Mouse (Mus musculus): ENCODE data around the gene Olfr315. TPM values are rescaled to one million over a fixed set of nuclear protein-coding genes. Genes with fewer than 3 reads are reported as not detected.
"Not testable (repeated sequence)": the region's sequence is repeated elsewhere in the genome, so short reads cannot be mapped to it uniquely, and the experiment has no call there.

The Olfr315 gene
- not detected in 2 replicates for polyA plus RNA-seq (2015; fragmentation: Nextera tagmentation; extraction: Ambion mirVana)

- ATAC-seq (ENCODE audit: low FRiP score, low TSS enrichment) (no peak), DNase-seq (ENCODE audit: low spot score) (no peak)
- Histone ChIP-seq H3K4me1 (replicated peaks; ENCODE audit: control insufficient read depth, insufficient read depth) (no peaks in the 10 kb centered on the region), H3K4me3 (ENCODE audit: low read depth, low read length) (no peak within 1 kb of the TSS), H3K36me3 (ENCODE audit: control insufficient read depth, insufficient read depth, low read length) (no peaks in the 10 kb centered on the region), H3K9ac (ENCODE audit: low read length) (no peak within 1 kb of the TSS), H3K4me2 (replicated peaks; ENCODE audit: low read depth) (no peak within 1 kb of the TSS), H3K27me3 (ENCODE audit: control insufficient read depth, insufficient read depth, low read length) (no peaks in the 10 kb centered on the region), H3K27ac (replicated peaks) (no peak within 1 kb of the TSS), H3K9me3 (ENCODE audit: control insufficient read depth, low read length) (no peaks in the 10 kb centered on the region)
- no peak for TF ChIP-seq CTCF (IDR thresholded peaks at IDR 0.05; ENCODE audit: low read depth)
- no peak for TF ChIP-seq EP300 (optimal IDR thresholded peaks at IDR 0.05)
These were observed at the start of gene Olfr315 for GRCm38 (mm10) chr11:58772888-58773287. Olfr315 (plus strand) TSS chr11:58773188.

- no peaks in the 10 kb centered on the region for H3K36me3 ChIP-seq (ENCODE audit: control insufficient read depth, insufficient read depth, low read length)
- no peak within 1 kb of the TSS for H3K4me2 ChIP-seq (replicated peaks; ENCODE audit: low read depth)
- TF ChIP-seq CTCF (IDR thresholded peaks at IDR 0.05; ENCODE audit: low read depth) (no peak), EP300 (optimal IDR thresholded peaks at IDR 0.05) (no peak)
- H3K9ac ChIP-seq (ENCODE audit: low read length), result no peak within 1 kb of the TSS
- H3K4me1 ChIP-seq (replicated peaks; ENCODE audit: control insufficient read depth, insufficient read depth), result no peaks in the 10 kb centered on the region
- H3K27me3 ChIP-seq (ENCODE audit: control insufficient read depth, insufficient read depth, low read length), result no peaks in the 10 kb centered on the region
- no peak for ATAC-seq (ENCODE audit: low FRiP score, low TSS enrichment)
- no peaks in the 10 kb centered on the region for H3K9me3 ChIP-seq (ENCODE audit: control insufficient read depth, low read length)
- no peak within 1 kb of the TSS for H3K27ac ChIP-seq (replicated peaks)
- H3K4me3 ChIP-seq (ENCODE audit: low read depth, low read length), result no peak within 1 kb of the TSS
- no peak for DNase-seq (ENCODE audit: low spot score)
These were observed 49.1 kb upstream of the Olfr315 start, which contains the start of gene Olfr318 for GRCm38 (mm10) chr11:58723914-58724313. Olfr318 (minus strand) TSS chr11:58724014.

GRCm38 (mm10) chr11:58727896-58728650, 44.9 kb upstream of the Olfr315 start:
- H3K27me3 ChIP-seq (ENCODE audit: control insufficient read depth, insufficient read depth, low read length); DNase-seq (ENCODE audit: low spot score); ATAC-seq (ENCODE audit: low FRiP score, low TSS enrichment); H3K4me2 ChIP-seq (replicated peaks; ENCODE audit: low read depth); H3K27ac ChIP-seq (replicated peaks); H3K9me3 ChIP-seq (ENCODE audit: control insufficient read depth, low read length); H3K4me1 ChIP-seq (replicated peaks; ENCODE audit: control insufficient read depth, insufficient read depth); H3K4me3 ChIP-seq (ENCODE audit: low read depth, low read length); H3K36me3 ChIP-seq (ENCODE audit: control insufficient read depth, insufficient read depth, low read length); H3K9ac ChIP-seq (ENCODE audit: low read length): not testable (repeated sequence)
- WGBS, result 60% methylated on average over 6 of the region's 6 CpGs

- H3K9me3 ChIP-seq (ENCODE audit: control insufficient read depth, low read length), result no peaks in the 10 kb centered on the region
- H3K9ac ChIP-seq (ENCODE audit: low read length), result no peak overlapping the region
- no peak for DNase-seq (ENCODE audit: low spot score)
- H3K4me1 ChIP-seq (replicated peaks; ENCODE audit: control insufficient read depth, insufficient read depth), result no peaks in the 10 kb centered on the region
- H3K4me3 ChIP-seq (ENCODE audit: low read depth, low read length), result no peak overlapping the region
- no peaks in the 10 kb centered on the region for H3K36me3 ChIP-seq (ENCODE audit: control insufficient read depth, insufficient read depth, low read length)
- no peak overlapping the region for H3K4me2 ChIP-seq (replicated peaks; ENCODE audit: low read depth)
- no peak for TF ChIP-seq EP300 (optimal IDR thresholded peaks at IDR 0.05)
- no peak for TF ChIP-seq CTCF (IDR thresholded peaks at IDR 0.05; ENCODE audit: low read depth)
- no peak overlapping the region for H3K27ac ChIP-seq (replicated peaks)
- no peak for ATAC-seq (ENCODE audit: low FRiP score, low TSS enrichment)
- 49% methylated on average over 3 of the region's 3 CpGs for WGBS
- H3K27me3 ChIP-seq (ENCODE audit: control insufficient read depth, insufficient read depth, low read length), result no peaks in the 10 kb centered on the region
These were observed 39.6 kb upstream of the Olfr315 start for GRCm38 (mm10) chr11:58733372-58733771.

GRCm38 (mm10) chr11:58738792-58739262, 34.2 kb upstream of the Olfr315 start, which contains the start of gene Olfr317:
Olfr317 (minus strand) TSS chr11:58739212.
- WGBS, result 66% methylated on average over 4 of the region's 4 CpGs
- DNase-seq (ENCODE audit: low spot score) (no peak), ATAC-seq (ENCODE audit: low FRiP score, low TSS enrichment) (no peak)

GRCm38 (mm10) chr11:58751096-58751495, 21.9 kb upstream of the Olfr315 start:
- not testable (repeated sequence) for H3K36me3 ChIP-seq (ENCODE audit: control insufficient read depth, insufficient read depth, low read length); H3K27me3 ChIP-seq (ENCODE audit: control insufficient read depth, insufficient read depth, low read length); ATAC-seq (ENCODE audit: low FRiP score, low TSS enrichment); H3K4me3 ChIP-seq (ENCODE audit: low read depth, low read length); H3K9ac ChIP-seq (ENCODE audit: low read length); DNase-seq (ENCODE audit: low spot score); H3K4me2 ChIP-seq (replicated peaks; ENCODE audit: low read depth); H3K27ac ChIP-seq (replicated peaks); H3K9me3 ChIP-seq (ENCODE audit: control insufficient read depth, low read length); H3K4me1 ChIP-seq (replicated peaks; ENCODE audit: control insufficient read depth, insufficient read depth)
- 88% methylated on average over 18 of the region's 18 CpGs for WGBS

More at GRCm38 (mm10) chr11:58738792-58739262, 34.2 kb upstream of the Olfr315 start, which contains the start of gene Olfr317:
- no peak within 1 kb of the TSS for H3K27ac ChIP-seq (replicated peaks)
- H3K4me3 ChIP-seq (ENCODE audit: low read depth, low read length), result no peak within 1 kb of the TSS
- H3K36me3 ChIP-seq (ENCODE audit: control insufficient read depth, insufficient read depth, low read length), result no peaks in the 10 kb centered on the region
- no peak within 1 kb of the TSS for H3K4me2 ChIP-seq (replicated peaks; ENCODE audit: low read depth)
- TF ChIP-seq CTCF (IDR thresholded peaks at IDR 0.05; ENCODE audit: low read depth), result no peak
- H3K9ac ChIP-seq (ENCODE audit: low read length), result no peak within 1 kb of the TSS
- H3K9me3 ChIP-seq (ENCODE audit: control insufficient read depth, low read length), result no peaks in the 10 kb centered on the region
- H3K4me1 ChIP-seq (replicated peaks; ENCODE audit: control insufficient read depth, insufficient read depth), result no peaks in the 10 kb centered on the region
- H3K27me3 ChIP-seq (ENCODE audit: control insufficient read depth, insufficient read depth, low read length), result no peaks in the 10 kb centered on the region
